Mouse (Mus musculus): ENCODE measurements at regions not wholly inside any gene's neighbourhood (a gene's known extent, or its start where the extent isn't known, plus 50 kb on each side); places are given as distances from the start of the nearest gene placed in this dataset.

- H3K4me3 ChIP-seq (ENCODE audit: control insufficient read depth, insufficient read depth, low read length), result no peak overlapping the region
- no peak for DNase-seq
- H3K4me1 ChIP-seq (replicated peaks; ENCODE audit: control insufficient read depth, insufficient read depth, low read length), result no peaks in the 10 kb centered on the region
- H3K27ac ChIP-seq (ENCODE audit: control insufficient read depth, insufficient read depth, low read length), result no peak overlapping the region
- no peak for TF ChIP-seq CTCF (IDR thresholded peaks at IDR 0.05; ENCODE audit: borderline replicate concordance, control insufficient read depth, extremely low read depth, insufficient read depth, low read length, poor library complexity)
- no peak for TF ChIP-seq POLR2A (IDR thresholded peaks at IDR 0.05; ENCODE audit: control insufficient read depth, extremely low read depth, insufficient read depth, low read length, poor library complexity)
- H3K27me3 ChIP-seq (ENCODE audit: control insufficient read depth, insufficient read depth, low read length), result no peaks in the 10 kb centered on the region
- WGBS, result 90% methylated on average over 6 of the region's 6 CpGs
- no peaks in the 10 kb centered on the region for H3K36me3 ChIP-seq (ENCODE audit: control insufficient read depth, insufficient read depth, low read length)
These were observed 110.3 kb downstream of the Rpap3 start for GRCm38 (mm10) chr15:97595284-97595796.

GRCm38 (mm10) chr15:97593781-97594600 lies 111.6 kb downstream of the Rpap3 start:
- H3K4me3 ChIP-seq (ENCODE audit: control insufficient read depth, insufficient read depth, low read length), result no peak overlapping the region
- WGBS, result 64% methylated on average over 11 of the region's 11 CpGs
- no peaks in the 10 kb centered on the region for H3K4me1 ChIP-seq (replicated peaks; ENCODE audit: control insufficient read depth, insufficient read depth, low read length)
- H3K36me3 ChIP-seq (ENCODE audit: control insufficient read depth, insufficient read depth, low read length), result no peaks in the 10 kb centered on the region
- DNase-seq, result no peak
- TF ChIP-seq CTCF (IDR thresholded peaks at IDR 0.05; ENCODE audit: borderline replicate concordance, control insufficient read depth, extremely low read depth, insufficient read depth, low read length, poor library complexity) (no peak), POLR2A (IDR thresholded peaks at IDR 0.05; ENCODE audit: control insufficient read depth, extremely low read depth, insufficient read depth, low read length, poor library complexity) (no peak)
- H3K27ac ChIP-seq (ENCODE audit: control insufficient read depth, insufficient read depth, low read length), result no peak overlapping the region
- H3K27me3 ChIP-seq (ENCODE audit: control insufficient read depth, insufficient read depth, low read length), result no peaks in the 10 kb centered on the region

GRCm38 (mm10) chr15:97592786-97593185 lies 112.8 kb downstream of the Rpap3 start:
- TF ChIP-seq POLR2A (IDR thresholded peaks at IDR 0.05; ENCODE audit: control insufficient read depth, extremely low read depth, insufficient read depth, low read length, poor library complexity) (no peak), CTCF (IDR thresholded peaks at IDR 0.05; ENCODE audit: borderline replicate concordance, control insufficient read depth, extremely low read depth, insufficient read depth, low read length, poor library complexity) (no peak)
- Histone ChIP-seq H3K27ac (ENCODE audit: control insufficient read depth, insufficient read depth, low read length) (no peak overlapping the region), H3K36me3 (ENCODE audit: control insufficient read depth, insufficient read depth, low read length) (no peaks in the 10 kb centered on the region), H3K4me3 (ENCODE audit: control insufficient read depth, insufficient read depth, low read length) (no peak overlapping the region), H3K27me3 (ENCODE audit: control insufficient read depth, insufficient read depth, low read length) (no peaks in the 10 kb centered on the region), H3K4me1 (replicated peaks; ENCODE audit: control insufficient read depth, insufficient read depth, low read length) (no peaks in the 10 kb centered on the region)
- DNase-seq, result no peak
- 98% methylated on average over 11 of the region's 11 CpGs for WGBS

GRCm38 (mm10) chr15:97591406-97591805 lies 114.2 kb downstream of the Rpap3 start:
- Histone ChIP-seq H3K27me3 (ENCODE audit: control insufficient read depth, insufficient read depth, low read length) (no peaks in the 10 kb centered on the region), H3K27ac (ENCODE audit: control insufficient read depth, insufficient read depth, low read length) (no peak overlapping the region), H3K4me1 (replicated peaks; ENCODE audit: control insufficient read depth, insufficient read depth, low read length) (no peaks in the 10 kb centered on the region), H3K4me3 (ENCODE audit: control insufficient read depth, insufficient read depth, low read length) (no peak overlapping the region), H3K36me3 (ENCODE audit: control insufficient read depth, insufficient read depth, low read length) (no peaks in the 10 kb centered on the region)
- 85% methylated on average over 4 of the region's 4 CpGs for WGBS
- no peak for DNase-seq
- TF ChIP-seq POLR2A (IDR thresholded peaks at IDR 0.05; ENCODE audit: control insufficient read depth, extremely low read depth, insufficient read depth, low read length, poor library complexity), result no peak
- no peak for TF ChIP-seq CTCF (IDR thresholded peaks at IDR 0.05; ENCODE audit: borderline replicate concordance, control insufficient read depth, extremely low read depth, insufficient read depth, low read length, poor library complexity)

- H3K27ac ChIP-seq (ENCODE audit: control insufficient read depth, insufficient read depth, low read length), result no peak overlapping the region
- TF ChIP-seq CTCF (IDR thresholded peaks at IDR 0.05; ENCODE audit: borderline replicate concordance, control insufficient read depth, extremely low read depth, insufficient read depth, low read length, poor library complexity) (no peak), POLR2A (IDR thresholded peaks at IDR 0.05; ENCODE audit: control insufficient read depth, extremely low read depth, insufficient read depth, low read length, poor library complexity) (no peak)
- WGBS, result 29% methylated on average over 7 of the region's 7 CpGs
- no peaks in the 10 kb centered on the region for H3K4me1 ChIP-seq (replicated peaks; ENCODE audit: control insufficient read depth, insufficient read depth, low read length)
- H3K36me3 ChIP-seq (ENCODE audit: control insufficient read depth, insufficient read depth, low read length), result no peaks in the 10 kb centered on the region
- no peak overlapping the region for H3K4me3 ChIP-seq (ENCODE audit: control insufficient read depth, insufficient read depth, low read length)
- no peak for DNase-seq
- H3K27me3 ChIP-seq (ENCODE audit: control insufficient read depth, insufficient read depth, low read length), result no peaks in the 10 kb centered on the region
These were observed 114.8 kb downstream of the Rpap3 start for GRCm38 (mm10) chr15:97590732-97591292.

GRCm38 (mm10) chr15:97587571-97588205 lies 117.9 kb downstream of the Rpap3 start:
- no peaks in the 10 kb centered on the region for H3K27me3 ChIP-seq (ENCODE audit: control insufficient read depth, insufficient read depth, low read length)
- H3K4me3 ChIP-seq (ENCODE audit: control insufficient read depth, insufficient read depth, low read length), result no peak overlapping the region
- no peaks in the 10 kb centered on the region for H3K36me3 ChIP-seq (ENCODE audit: control insufficient read depth, insufficient read depth, low read length)
- no peak overlapping the region for H3K27ac ChIP-seq (ENCODE audit: control insufficient read depth, insufficient read depth, low read length)
- 76% methylated on average over 5 of the region's 5 CpGs for WGBS
- no peak for DNase-seq
- no peak for TF ChIP-seq POLR2A (IDR thresholded peaks at IDR 0.05; ENCODE audit: control insufficient read depth, extremely low read depth, insufficient read depth, low read length, poor library complexity)
- no peak for TF ChIP-seq CTCF (IDR thresholded peaks at IDR 0.05; ENCODE audit: borderline replicate concordance, control insufficient read depth, extremely low read depth, insufficient read depth, low read length, poor library complexity)
- no peaks in the 10 kb centered on the region for H3K4me1 ChIP-seq (replicated peaks; ENCODE audit: control insufficient read depth, insufficient read depth, low read length)
